Mouse (Mus musculus) stomach, embryonic 15.5 days (tissue): ENCODE results near the gene Aldh3b1. TPM values are rescaled to one million over a fixed set of nuclear protein-coding genes. Genes with fewer than 3 reads are reported as not detected.

Experiments used
- ATAC-seq: fragments of 200-750 bp; cut with Nextera tagmentation; 2 replicates; pipeline ENCODE4 v1.8.0; 2017; ENCODE audit warnings: low read depth, moderate number of reproducible peaks, moderate TSS enrichment; ENCODE audit not compliant: insufficient read depth, low FRiP score
- H3K27ac ChIP-seq: fragments of 300-500 bp; sonication (generic); 2 replicates; pipeline ENCODE4 v1.5.1; 2015; ENCODE audit warnings: mild to moderate bottlenecking, inconsistent platforms
- H3K27me3 ChIP-seq: fragments of 300-500 bp; sonication (generic); replicated peaks from 2 replicates; pipeline ENCODE4 v1.6.1; 2015; ENCODE audit warnings: inconsistent platforms
- H3K36me3 ChIP-seq: fragments of 300-500 bp; sonication (generic); 2 replicates; pipeline ENCODE4 v1.6.1; 2015; ENCODE audit warnings: inconsistent platforms
- H3K4me1 ChIP-seq: fragments of 300-500 bp; sonication (generic); 2 replicates; pipeline ENCODE4 v1.6.1; 2015; ENCODE audit warnings: inconsistent platforms
- H3K4me2 ChIP-seq: fragments of 300-500 bp; sonication (generic); 2 replicates; pipeline ENCODE4 v1.6.1; 2015; ENCODE audit warnings: mild to moderate bottlenecking, inconsistent platforms
- H3K4me3 ChIP-seq: fragments of 300-500 bp; sonication (generic); replicated peaks from 2 replicates; pipeline ENCODE4 v1.5.1; 2015; ENCODE audit warnings: inconsistent platforms
- H3K9ac ChIP-seq: fragments of 300-500 bp; sonication (generic); 2 replicates; pipeline ENCODE4 v1.6.1; 2015; ENCODE audit warnings: inconsistent platforms
- H3K9me3 ChIP-seq: fragments of 300-500 bp; sonication (generic); 2 replicates; pipeline ENCODE4 v1.6.1; 2016; ENCODE audit warnings: inconsistent platforms
- WGBS: fragments of 180-500 bp; shearing (Covaris S2); methylation state at CpG from one replicate; pipeline ENCODE4 v1.1.7; 2015; 5-methylcytosine and 5-hydroxymethylcytosine counted together
- polyA plus RNA-seq: library from polyadenylated mRNA; unstranded; fragments of >200 nt; fragmentation: Nextera tagmentation; extraction: Ambion mirVana; gene quantifications from 2 replicates; pipeline ENCODE4 v1.2.1, GENCODE M21; 2015

Aldh3b1 gene
- polyA plus RNA-seq, 1 experiment from 2014 or later: 3.6 TPM

DNA sequence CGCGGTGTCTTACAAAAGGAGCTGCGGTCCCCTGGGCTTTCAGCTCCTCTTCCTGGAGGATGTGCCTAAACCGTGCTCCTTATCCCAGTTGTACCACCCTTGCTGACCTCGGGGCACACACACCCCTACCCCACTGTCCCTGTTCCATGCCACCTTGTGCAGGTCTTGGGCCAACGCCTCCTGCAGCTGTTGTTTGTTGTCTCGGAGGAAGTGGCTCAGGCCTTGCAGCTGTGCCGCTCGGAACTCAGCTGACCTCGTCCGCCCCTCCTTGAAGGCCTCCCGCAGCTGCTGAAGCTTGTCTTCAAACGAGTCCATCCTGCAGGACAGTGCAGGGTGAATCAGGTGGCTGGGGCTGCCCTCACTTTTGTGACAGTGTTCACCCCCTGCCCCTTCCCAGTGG lies 6.0 kb downstream of the Aldh3b1 start:
- 41% methylated on average over 13 of the region's 13 CpGs for WGBS
- ATAC-seq: no peak
- Histone ChIP-seq H3K27me3 (no peaks in the 10 kb centered on the region), H3K4me2 (no peak overlapping the region), H3K4me3 (no peak overlapping the region), H3K27ac (peak overlapping the region; percentile 8), H3K36me3 (no peaks in the 10 kb centered on the region), H3K9me3 (no peaks in the 10 kb centered on the region), H3K4me1 (peaks cover 17% of the 10 kb centered on the region), H3K9ac (no peak overlapping the region)

DNA sequence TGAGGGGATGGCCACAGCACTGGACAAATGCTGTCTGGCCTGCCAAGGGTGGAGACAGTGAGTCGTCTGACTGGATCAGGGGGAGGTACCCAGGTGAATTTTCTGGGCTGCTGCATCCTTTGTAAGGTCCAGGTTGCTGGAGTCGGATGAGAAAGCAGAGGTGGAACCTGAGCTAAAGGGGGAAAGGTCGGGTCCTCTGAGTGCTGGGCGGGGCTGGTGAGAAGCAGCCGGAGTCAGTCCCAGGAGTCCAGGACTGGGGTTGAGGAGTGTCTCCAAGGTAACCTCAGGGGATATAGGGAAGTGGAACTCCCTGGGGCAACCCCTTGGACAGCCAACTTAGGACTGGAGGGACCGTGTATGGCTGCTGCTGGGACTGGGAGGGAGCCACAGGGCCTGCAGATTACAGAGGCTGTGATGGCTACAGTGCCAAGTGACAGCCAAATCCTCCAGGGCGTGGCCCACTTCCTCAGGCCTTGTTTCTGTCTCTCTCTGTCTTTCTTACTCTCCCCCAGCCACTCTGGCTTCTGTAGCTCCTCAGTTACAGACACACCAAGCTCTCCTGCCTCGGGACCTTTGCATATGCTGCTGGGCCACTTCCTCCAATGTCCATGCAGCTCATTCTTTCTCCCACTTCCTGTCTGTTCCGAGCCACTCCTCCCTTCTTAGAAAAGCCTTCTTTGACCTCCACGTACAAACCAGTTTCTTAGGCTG lies 6.8 kb downstream of the Aldh3b1 start:
- Histone ChIP-seq H3K4me3 (no peak overlapping the region), H3K4me1 (peaks cover 17% of the 10 kb centered on the region), H3K9ac (no peak overlapping the region), H3K36me3 (no peaks in the 10 kb centered on the region), H3K27ac (peak overlapping the region; percentile 8; the same call in 1 of the 2 replicates), H3K27me3 (no peaks in the 10 kb centered on the region), H3K4me2 (no peak overlapping the region), H3K9me3 (no peaks in the 10 kb centered on the region)
- ATAC-seq: no peak
- 49% methylated on average over 10 of the region's 10 CpGs for WGBS

DNA sequence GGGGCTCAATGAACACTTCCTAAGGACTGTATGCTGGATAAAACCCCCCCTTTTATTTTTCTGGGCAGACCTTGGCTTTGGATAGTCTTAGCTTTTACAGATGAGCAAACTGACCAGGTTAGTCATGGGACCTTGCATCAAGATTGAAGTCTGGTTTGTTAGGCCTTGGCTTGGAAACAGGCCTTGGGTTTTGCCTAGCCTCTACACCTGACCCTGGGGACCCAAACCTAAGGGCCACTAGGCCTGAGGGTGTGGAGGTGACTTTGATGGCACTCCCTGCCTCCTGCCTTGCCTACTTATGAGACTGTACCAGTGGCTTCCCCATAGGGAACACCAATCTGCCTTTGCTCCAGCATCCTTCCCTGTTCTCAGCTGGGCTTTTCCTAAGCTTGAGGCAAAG lies 9.7 kb downstream of the Aldh3b1 start:
- Histone ChIP-seq H3K27ac (no peak overlapping the region), H3K4me3 (no peak overlapping the region), H3K4me1 (peaks cover 17% of the 10 kb centered on the region), H3K4me2 (no peak overlapping the region), H3K36me3 (no peaks in the 10 kb centered on the region), H3K27me3 (no peaks in the 10 kb centered on the region), H3K9ac (no peak overlapping the region), H3K9me3 (no peaks in the 10 kb centered on the region)
- ATAC-seq: no peak

DNA sequence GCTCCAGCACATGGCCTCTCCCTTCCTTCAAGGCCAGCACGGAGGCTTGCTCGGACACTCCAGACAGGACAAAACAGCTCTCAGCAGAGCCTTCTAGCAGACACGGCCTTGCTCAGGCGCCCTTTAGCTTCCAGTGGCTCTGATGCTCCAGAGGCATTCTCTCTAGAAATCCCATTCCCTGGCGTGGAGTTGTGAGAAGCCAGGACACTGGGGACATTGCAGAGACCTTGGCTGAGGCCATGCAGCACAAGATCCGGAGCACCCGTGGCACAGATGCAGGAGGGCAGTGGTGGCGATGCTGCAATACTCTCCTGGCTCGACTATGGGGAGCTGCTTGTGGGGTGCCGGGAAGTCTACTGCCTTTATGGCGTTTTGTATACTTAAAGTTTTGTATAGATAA lies 12.9 kb downstream of the Aldh3b1 start:
- Histone ChIP-seq H3K4me1 (peaks cover 11% of the 10 kb centered on the region), H3K36me3 (no peaks in the 10 kb centered on the region), H3K9ac (no peak overlapping the region), H3K9me3 (no peaks in the 10 kb centered on the region), H3K27me3 (no peaks in the 10 kb centered on the region), H3K4me3 (no peak overlapping the region), H3K27ac (no peak overlapping the region), H3K4me2 (no peak overlapping the region)
- ATAC-seq: no peak
- 71% methylated on average over 11 of the region's 11 CpGs for WGBS

DNA sequence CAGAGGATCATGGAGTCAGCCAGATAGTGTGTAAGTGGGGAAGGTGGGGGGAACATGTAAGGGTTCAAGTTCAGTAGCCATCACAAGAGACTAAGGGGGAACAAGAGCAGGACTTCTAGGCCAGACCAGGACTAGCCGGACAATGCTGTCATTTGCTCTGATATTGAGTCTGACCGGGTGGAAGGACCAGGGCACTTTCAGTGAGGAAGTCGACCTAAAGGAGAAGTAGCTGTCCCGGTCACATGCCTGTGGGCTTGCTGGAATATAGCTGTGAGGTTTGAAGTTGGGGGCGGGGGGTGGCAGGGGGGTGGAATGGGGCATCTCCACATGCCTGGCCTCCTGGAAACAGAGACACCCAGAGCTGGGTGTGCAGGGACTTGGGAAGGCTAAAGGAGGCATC lies 15.1 kb downstream of the Aldh3b1 start:
- Histone ChIP-seq H3K27me3 (no peaks in the 10 kb centered on the region), H3K4me1 (peaks cover 14% of the 10 kb centered on the region), H3K4me2 (no peak overlapping the region), H3K36me3 (peaks cover 7% of the 10 kb centered on the region; the same call in 1 of the 2 replicates), H3K9me3 (no peaks in the 10 kb centered on the region), H3K27ac (no peak overlapping the region), H3K4me3 (no peak overlapping the region), H3K9ac (no peak overlapping the region)
- no peak for ATAC-seq
- 85% methylated on average over 5 of the region's 5 CpGs for WGBS

DNA sequence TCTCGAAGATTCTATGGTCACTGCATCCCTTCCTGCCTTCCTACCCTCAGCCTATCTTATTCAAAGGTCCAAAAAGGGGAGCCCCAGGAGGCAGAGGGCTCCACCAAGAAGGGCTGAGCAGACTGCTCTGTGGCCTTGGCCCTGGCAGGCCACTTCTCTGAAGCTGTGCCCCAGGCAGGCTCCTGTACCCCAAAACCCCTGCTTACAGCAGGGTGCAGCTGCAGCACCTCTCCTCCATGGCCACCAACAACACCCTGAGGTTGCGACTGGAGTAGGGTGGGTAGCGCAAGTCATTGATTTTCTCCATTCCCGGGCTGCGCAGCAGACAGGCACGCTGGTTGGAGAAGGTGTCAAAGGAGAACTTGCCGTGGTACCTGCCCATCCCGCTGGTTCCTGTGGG lies 15.9 kb downstream of the Aldh3b1 start:
- Histone ChIP-seq H3K27me3 (no peaks in the 10 kb centered on the region), H3K9me3 (no peaks in the 10 kb centered on the region), H3K9ac (no peak overlapping the region; the same call in 1 of the 2 replicates), H3K4me3 (peak overlapping the region; percentile 78), H3K36me3 (peaks cover 15% of the 10 kb centered on the region), H3K27ac (no peak overlapping the region), H3K4me2 (peak overlapping the region; percentile 69), H3K4me1 (peaks cover 14% of the 10 kb centered on the region)
- ATAC-seq: no peak
- WGBS: 84% methylated on average over 8 of the region's 8 CpGs

DNA sequence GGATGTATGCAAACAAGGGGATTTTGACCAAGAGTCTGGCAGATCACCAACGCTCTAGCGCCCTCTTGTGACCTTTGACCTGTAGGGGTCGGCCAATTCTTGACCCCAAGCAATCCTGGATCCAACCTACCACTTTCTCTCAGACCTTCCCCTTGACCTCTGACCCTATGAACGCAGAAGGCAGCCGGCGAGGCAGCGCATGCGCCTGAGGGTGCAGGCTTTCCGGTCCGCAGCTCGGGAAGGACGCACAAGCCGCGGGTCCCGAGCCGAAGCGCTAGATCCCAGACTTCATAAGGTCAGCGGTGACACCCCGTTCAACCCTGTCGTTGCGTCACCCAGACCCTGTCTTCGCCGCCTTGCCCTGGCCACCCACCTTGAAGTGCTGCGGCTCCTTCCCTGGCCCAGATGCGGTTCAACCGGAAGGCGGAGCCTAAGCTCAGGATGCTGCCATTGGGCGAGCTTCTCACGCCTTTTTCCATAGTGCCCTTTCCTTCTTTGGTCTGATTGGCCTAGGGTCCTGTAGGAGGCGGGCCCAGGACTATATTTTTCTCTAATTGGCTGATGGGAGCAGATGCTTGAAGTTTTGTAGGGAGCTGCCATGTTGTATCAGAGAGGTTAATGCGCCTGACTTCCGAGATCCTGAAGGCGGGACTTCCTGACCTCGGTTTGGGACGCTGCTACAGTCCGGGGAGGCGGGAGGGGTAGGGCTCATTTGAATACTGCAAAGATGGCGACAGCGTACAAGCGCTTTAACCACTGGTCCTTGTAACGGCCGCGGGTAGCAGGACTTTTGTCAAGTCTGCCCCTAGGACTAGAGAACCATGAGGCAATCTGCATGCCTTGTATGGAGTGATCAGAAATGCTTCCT lies 17.0 kb downstream of the Aldh3b1 start, which contains the start of gene Ndufs8:
TSS of gene Ndufs8 (minus strand) at position 438 of the 868 bp plus-strand sequence.
- no peaks in the 10 kb centered on the region for H3K9me3 ChIP-seq
- H3K27ac ChIP-seq: peak within 1 kb of the TSS; percentile 86
- peaks cover 20% of the 10 kb centered on the region for H3K4me1 ChIP-seq
- H3K4me2 ChIP-seq: peak within 1 kb of the TSS; percentile 69
- H3K4me3 ChIP-seq: peak within 1 kb of the TSS; percentile 78
- peaks cover 18% of the 10 kb centered on the region for H3K36me3 ChIP-seq
- WGBS: under 1% methylated on average over 43 of the region's 43 CpGs
- H3K27me3 ChIP-seq: no peaks in the 10 kb centered on the region
- peak within 1 kb of the TSS; percentile 53; the same call in 1 of the 2 replicates for H3K9ac ChIP-seq
- ATAC-seq: peak; percentile 95

DNA sequence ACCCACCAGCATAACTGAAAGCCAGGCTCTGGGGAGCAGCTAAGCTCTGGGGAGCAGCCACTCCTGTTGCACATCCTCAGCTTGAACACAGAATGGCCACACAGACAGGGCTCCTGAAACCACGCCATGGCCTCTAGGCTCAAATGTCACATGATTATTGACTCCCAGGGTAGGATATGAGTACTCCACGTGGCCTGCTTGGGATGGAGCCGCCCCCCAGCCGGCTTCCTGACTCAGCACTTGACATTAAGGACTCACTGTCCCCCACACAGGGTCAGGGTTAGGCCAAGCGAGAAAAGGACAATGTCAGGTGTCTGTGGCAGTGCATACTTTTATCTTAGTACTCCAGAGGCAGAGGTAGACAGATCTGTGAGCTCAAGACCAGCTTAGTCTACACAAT lies 19.4 kb downstream of the Aldh3b1 start:
- H3K27ac ChIP-seq: no peak overlapping the region
- no peaks in the 10 kb centered on the region for H3K9me3 ChIP-seq
- no peak overlapping the region for H3K4me3 ChIP-seq
- no peak for ATAC-seq
- H3K4me2 ChIP-seq: no peak overlapping the region
- H3K36me3 ChIP-seq: peaks cover 18% of the 10 kb centered on the region
- H3K27me3 ChIP-seq: no peaks in the 10 kb centered on the region
- no peak overlapping the region for H3K9ac ChIP-seq
- 82% methylated on average over 5 of the region's 5 CpGs for WGBS
- peaks cover 37% of the 10 kb centered on the region for H3K4me1 ChIP-seq

DNA sequence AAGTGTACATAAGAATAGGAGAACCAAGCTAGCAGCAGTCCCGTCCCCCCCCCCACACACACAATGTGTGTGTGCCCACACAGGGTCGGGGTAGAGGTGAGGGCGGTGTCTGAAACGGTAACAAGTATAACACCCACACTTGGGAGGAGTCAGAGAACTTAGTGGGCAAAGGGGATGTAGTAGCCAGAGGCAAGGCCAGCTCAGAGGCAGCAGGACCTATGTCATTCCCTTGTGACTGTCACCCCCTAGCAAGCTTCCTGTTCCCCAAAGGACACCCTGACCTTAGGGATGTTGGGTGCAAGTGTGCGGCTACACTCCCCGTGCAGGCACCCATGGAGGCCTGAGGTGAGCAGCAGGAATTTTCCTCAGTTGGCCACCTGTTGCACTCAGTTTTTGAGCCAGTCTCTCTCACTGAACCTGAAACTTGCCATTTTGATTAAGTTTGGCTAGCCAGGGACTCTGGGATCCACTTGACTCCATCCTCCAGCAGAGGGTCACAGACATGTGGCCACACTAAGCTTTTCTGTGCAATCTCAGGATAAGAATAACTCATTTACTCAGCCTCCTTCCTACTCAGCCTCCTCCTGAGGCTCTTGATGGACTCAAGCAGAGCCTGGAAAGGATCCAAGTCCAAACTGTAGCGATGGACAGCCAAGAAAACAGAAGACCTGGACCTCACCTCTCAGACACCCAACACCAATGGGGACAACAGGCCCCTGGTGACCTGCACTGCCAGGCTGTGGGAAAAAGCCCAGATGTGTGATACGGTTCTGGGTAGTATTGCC lies 21.5 kb downstream of the Aldh3b1 start:
- WGBS: 75% methylated on average over 8 of the region's 8 CpGs
- peak overlapping the region; percentile 78 for H3K4me3 ChIP-seq
- no peak overlapping the region; the same call in none of the 2 replicates for H3K27ac ChIP-seq
- no peak for ATAC-seq
- H3K4me1 ChIP-seq: peaks cover 41% of the 10 kb centered on the region
- peaks cover 24% of the 10 kb centered on the region for H3K36me3 ChIP-seq
- no peaks in the 10 kb centered on the region for H3K27me3 ChIP-seq
- H3K9ac ChIP-seq: no peak overlapping the region
- H3K9me3 ChIP-seq: no peaks in the 10 kb centered on the region
- peak overlapping the region; percentile 90 for H3K4me2 ChIP-seq

DNA sequence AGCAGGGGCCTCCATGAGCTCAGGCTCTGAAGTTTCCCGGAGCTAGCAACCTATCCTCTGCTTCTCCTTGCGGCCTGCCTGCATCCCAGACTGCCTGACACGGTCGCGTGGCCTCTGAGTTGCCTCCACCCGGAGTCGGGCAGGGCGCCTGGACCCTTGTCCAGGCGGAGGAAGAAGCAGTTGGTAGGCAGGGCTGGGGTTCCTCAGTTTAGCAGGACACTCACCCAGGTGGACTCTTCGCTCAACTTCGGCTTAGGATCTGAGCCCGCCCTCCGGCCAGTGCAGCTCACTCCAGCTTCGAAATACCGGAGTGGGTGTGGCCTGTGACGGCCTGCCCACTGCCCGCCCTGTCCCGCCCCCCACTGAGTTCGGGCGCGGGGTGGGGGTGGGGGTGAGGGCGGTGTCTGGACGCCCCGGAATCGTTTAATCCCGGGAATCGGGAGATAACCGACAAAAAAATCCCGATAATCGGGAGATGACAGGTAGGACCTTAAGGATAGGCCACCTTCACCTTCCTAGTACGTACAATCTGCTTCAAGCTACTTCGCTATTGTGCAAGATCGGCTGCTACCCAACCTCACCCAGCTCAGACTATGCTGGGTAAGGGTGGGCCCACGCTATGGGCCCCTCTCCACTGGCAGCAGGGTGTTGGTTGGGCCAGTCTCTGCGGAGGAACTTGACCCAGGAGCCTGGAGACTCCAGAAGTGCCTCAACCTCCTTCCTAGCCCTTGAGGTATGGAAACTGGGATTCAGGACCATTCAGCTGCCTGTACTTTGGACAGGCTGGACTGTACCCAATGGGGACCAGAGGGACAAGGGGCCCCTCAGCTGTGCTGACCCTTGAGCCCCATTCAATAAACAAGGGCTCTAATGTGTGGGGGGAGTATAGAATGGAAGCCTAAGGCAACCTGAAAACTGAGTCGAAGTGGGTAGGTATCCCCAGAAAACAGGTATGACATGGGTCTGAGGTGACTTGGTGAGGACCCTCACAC lies 22.5 kb downstream of the Aldh3b1 start, which contains the start of gene Tcirg1:
TSS of gene Tcirg1 (minus strand) at position 339 of the 992 bp plus-strand sequence.
- H3K27me3 ChIP-seq: no peaks in the 10 kb centered on the region
- H3K36me3 ChIP-seq: peaks cover 28% of the 10 kb centered on the region
- H3K4me1 ChIP-seq: peaks cover 40% of the 10 kb centered on the region
- ATAC-seq: peak; percentile 88
- H3K4me3 ChIP-seq: peak within 1 kb of the TSS; percentile 78
- H3K9ac ChIP-seq: peak within 1 kb of the TSS; percentile 68
- WGBS: 3% methylated on average over 36 of the region's 36 CpGs
- peak within 1 kb of the TSS; percentile 90 for H3K4me2 ChIP-seq
- H3K9me3 ChIP-seq: no peaks in the 10 kb centered on the region
- peak within 1 kb of the TSS; percentile 84 for H3K27ac ChIP-seq

DNA sequence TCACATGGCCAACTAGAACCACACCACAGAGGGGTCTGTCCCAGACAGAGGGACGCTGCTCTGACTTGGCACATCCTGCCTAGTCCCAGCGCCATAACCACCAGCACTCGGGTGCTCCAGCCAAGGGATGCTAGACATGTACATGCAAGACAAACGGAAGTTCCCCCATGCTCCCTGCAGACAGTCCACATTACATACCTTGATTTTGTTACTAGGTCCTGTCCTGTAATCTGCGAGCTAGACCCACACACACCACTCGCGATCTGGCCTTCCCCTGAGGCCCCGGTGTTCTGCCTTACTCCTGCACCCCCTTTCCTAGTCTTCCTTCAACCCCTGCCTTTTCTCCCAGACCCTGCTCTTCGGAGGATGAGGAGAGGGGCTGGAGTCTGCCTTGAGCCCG lies 23.3 kb downstream of the Aldh3b1 start:
- WGBS: 24% methylated on average over 10 of the region's 10 CpGs
- H3K27me3 ChIP-seq: no peaks in the 10 kb centered on the region
- peak overlapping the region; percentile 84 for H3K27ac ChIP-seq
- peaks cover 28% of the 10 kb centered on the region for H3K36me3 ChIP-seq
- H3K9ac ChIP-seq: peak overlapping the region; percentile 68
- peak overlapping the region; percentile 90 for H3K4me2 ChIP-seq
- H3K9me3 ChIP-seq: no peaks in the 10 kb centered on the region
- peaks cover 34% of the 10 kb centered on the region for H3K4me1 ChIP-seq
- H3K4me3 ChIP-seq: peak overlapping the region; percentile 78
- no peak for ATAC-seq
